Mouse (Mus musculus): Measurements from ENCODE around the gene Trio. TPM values are rescaled to one million over a fixed set of nuclear protein-coding genes. Genes with fewer than 3 reads are reported as not detected.

Gene Trio
- polyA plus RNA-seq, 1 experiment from 2014 or later, result 15.9 TPM

- ATAC-seq, result no peak
- no peaks in the 10 kb centered on the region for H3K36me3 ChIP-seq
- no peaks in the 10 kb centered on the region for H3K27me3 ChIP-seq (replicated peaks)
- 87% methylated on average over 5 of the region's 5 CpGs for WGBS
- H3K4me2 ChIP-seq (replicated peaks), result no peak overlapping the region
- H3K27ac ChIP-seq, result no peak overlapping the region
- no peaks in the 10 kb centered on the region for H3K9me3 ChIP-seq
- H3K9ac ChIP-seq, result no peak overlapping the region
- no peak overlapping the region for H3K4me3 ChIP-seq (replicated peaks)
- H3K4me1 ChIP-seq (replicated peaks), result peaks cover 3% of the 10 kb centered on the region; the same call in 1 of the 2 replicates
Measured at GRCm38 (mm10) chr15:27954356-27954755, 71.3 kb downstream of the Trio start.

GRCm38 (mm10) chr15:27953570-27953969 lies 72.1 kb downstream of the Trio start:
- Histone ChIP-seq H3K36me3 (no peaks in the 10 kb centered on the region), H3K9ac (no peak overlapping the region), H3K27ac (no peak overlapping the region), H3K27me3 (replicated peaks) (no peaks in the 10 kb centered on the region), H3K4me1 (replicated peaks) (peaks cover 3% of the 10 kb centered on the region; the same call in 1 of the 2 replicates), H3K4me3 (replicated peaks) (no peak overlapping the region), H3K9me3 (no peaks in the 10 kb centered on the region), H3K4me2 (replicated peaks) (no peak overlapping the region)
- 70% methylated on average over 3 of the region's 3 CpGs for WGBS
- no peak for ATAC-seq

GRCm38 (mm10) chr15:27951195-27951594 lies 74.5 kb downstream of the Trio start:
- Histone ChIP-seq H3K9ac (no peak overlapping the region), H3K27ac (no peak overlapping the region), H3K36me3 (no peaks in the 10 kb centered on the region), H3K4me3 (replicated peaks) (no peak overlapping the region), H3K9me3 (no peaks in the 10 kb centered on the region), H3K27me3 (replicated peaks) (no peaks in the 10 kb centered on the region), H3K4me2 (replicated peaks) (no peak overlapping the region), H3K4me1 (replicated peaks) (0 out of 2 replicates have a peak, but pooled peaks cover under 1% of the 10 kb centered on the region)
- no peak for ATAC-seq
- 88% methylated on average over 7 of the region's 7 CpGs for WGBS

DNA sequence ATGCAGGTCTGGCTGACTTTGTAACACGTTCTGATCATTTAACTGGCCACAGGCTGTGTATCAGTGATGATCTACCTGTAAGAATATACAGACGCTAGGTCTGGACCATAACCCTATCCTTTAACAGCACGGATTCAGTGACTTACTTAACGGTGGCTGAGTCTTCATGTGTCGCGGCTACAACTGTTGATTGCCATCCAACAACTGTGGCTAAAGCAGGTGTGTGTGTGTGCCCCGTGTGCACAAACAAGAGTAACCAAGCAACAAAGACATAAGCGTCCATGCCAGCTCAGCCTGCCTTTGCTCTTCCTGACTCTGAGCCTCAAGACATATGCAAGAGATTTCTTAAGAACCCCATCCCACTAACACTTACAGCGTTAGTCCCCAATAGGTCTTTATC lies 76.5 kb downstream of the Trio start:
- no peaks in the 10 kb centered on the region for H3K36me3 ChIP-seq
- 89% methylated on average over 9 of the region's 9 CpGs for WGBS
- H3K9ac ChIP-seq, result no peak overlapping the region
- H3K9me3 ChIP-seq, result no peaks in the 10 kb centered on the region
- H3K4me2 ChIP-seq (replicated peaks), result no peak overlapping the region
- no peaks in the 10 kb centered on the region for H3K4me1 ChIP-seq (replicated peaks)
- no peak overlapping the region for H3K4me3 ChIP-seq (replicated peaks)
- no peak for ATAC-seq
- no peak overlapping the region for H3K27ac ChIP-seq
- H3K27me3 ChIP-seq (replicated peaks), result no peaks in the 10 kb centered on the region

DNA sequence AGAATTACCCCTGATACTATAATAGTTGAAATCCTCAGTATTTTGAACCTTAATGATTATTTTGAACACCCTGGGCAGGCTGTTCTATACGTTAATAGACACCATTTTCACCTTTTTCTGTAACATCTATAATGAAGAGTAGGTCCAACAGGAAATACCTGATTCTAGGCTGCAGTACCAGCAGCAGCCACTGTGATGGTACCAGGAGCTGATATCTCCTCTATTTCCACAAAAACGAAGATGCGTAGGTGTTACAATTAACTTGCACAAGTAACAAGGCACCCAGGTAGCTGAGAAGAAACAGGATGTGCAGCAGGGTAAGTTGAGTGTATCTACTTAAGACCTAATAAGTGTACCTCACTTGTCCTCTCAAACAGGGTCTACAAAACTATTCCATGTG lies 77.8 kb downstream of the Trio start:
- Histone ChIP-seq H3K4me3 (replicated peaks) (no peak overlapping the region), H3K9me3 (no peaks in the 10 kb centered on the region), H3K4me1 (replicated peaks) (peaks cover 8% of the 10 kb centered on the region; the same call in 1 of the 2 replicates), H3K27ac (no peak overlapping the region), H3K4me2 (replicated peaks) (no peak overlapping the region), H3K36me3 (no peaks in the 10 kb centered on the region), H3K27me3 (replicated peaks) (no peaks in the 10 kb centered on the region), H3K9ac (no peak overlapping the region)
- WGBS, result 92% methylated on average over 3 of the region's 3 CpGs
- no peak for ATAC-seq

DNA sequence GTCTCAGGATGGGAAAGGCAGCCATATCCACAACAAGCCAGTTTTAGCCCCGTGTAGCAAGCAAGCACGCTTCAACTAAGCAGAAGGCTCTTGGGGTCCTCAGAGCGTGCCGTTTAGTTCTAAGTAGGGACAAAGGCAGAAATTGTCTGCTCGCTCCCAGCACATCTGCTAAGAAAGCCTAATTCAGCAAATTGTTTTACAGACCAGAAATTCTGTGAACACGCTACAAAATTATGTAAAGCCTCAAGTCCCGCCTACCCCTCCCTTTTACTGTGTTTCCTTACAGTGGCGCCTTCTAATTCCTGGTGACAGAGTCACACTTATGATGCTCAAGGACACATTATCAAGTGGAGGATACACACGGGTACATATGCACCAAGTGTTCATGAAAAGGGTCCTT lies 80.1 kb downstream of the Trio start:
- Histone ChIP-seq H3K4me1 (replicated peaks) (peaks cover 14% of the 10 kb centered on the region), H3K9me3 (no peaks in the 10 kb centered on the region), H3K36me3 (no peaks in the 10 kb centered on the region), H3K4me3 (replicated peaks) (no peak overlapping the region), H3K27ac (no peak overlapping the region), H3K9ac (no peak overlapping the region), H3K4me2 (replicated peaks) (no peak overlapping the region), H3K27me3 (replicated peaks) (no peaks in the 10 kb centered on the region)
- 67% methylated on average over 9 of the region's 9 CpGs for WGBS
- no peak for ATAC-seq

DNA sequence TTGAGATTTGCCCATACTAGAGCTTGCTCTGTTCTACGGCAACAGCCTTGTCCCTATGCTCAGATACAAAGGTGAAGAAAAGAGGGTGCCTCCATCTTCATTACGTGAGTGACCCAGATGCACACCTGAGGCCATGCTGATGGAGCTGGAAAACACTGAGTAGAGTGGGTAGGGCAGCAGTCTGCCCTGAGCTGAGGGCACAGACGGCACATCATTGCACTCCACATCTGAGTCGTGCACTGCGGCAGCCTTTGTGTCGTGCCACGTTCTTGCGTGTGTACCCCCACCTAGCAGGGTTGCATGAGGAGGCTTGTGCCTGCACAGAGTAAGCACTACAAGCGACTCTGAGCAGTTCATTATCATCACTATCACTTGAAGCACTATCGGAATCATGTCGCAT lies 80.8 kb downstream of the Trio start:
- H3K4me2 ChIP-seq (replicated peaks), result no peak overlapping the region
- WGBS, result 90% methylated on average over 11 of the region's 11 CpGs
- H3K9ac ChIP-seq, result no peak overlapping the region
- no peaks in the 10 kb centered on the region for H3K27me3 ChIP-seq (replicated peaks)
- H3K4me3 ChIP-seq (replicated peaks), result no peak overlapping the region
- no peaks in the 10 kb centered on the region for H3K36me3 ChIP-seq
- H3K9me3 ChIP-seq, result no peaks in the 10 kb centered on the region
- no peak overlapping the region for H3K27ac ChIP-seq
- peaks cover 14% of the 10 kb centered on the region for H3K4me1 ChIP-seq (replicated peaks)
- no peak for ATAC-seq

DNA sequence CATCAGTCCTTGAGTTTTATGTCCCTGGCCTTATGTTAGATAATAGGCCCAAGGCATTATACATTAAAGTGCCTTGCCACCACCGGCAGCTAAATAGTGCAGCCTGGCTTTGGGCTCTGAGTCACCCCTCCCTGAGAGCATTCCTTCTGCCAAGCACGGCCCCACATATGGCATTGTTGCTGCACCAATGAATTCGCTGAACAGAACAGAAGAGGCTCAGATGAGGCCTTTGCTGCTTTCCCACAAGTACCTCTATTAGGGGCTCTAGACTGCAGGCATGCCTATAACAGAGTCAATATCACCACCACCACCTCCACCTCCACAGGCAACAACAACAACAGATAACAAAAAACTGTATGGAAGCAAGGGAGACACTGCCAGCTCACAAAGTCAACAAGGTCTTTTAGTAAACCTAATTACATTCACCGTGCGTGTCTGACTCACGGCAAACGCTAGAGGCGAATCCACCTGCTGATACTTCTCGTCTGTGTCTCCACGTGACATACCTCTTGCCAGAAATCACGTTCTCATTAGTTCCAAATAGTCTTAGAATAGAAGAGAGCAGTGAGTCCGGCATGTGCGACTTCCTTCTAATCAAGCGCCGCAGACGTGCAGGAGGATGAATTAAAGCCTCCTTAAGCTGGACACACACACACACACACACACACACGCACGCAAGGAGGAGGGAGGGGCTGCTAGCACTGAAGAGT lies 82.0 kb downstream of the Trio start:
- H3K36me3 ChIP-seq, result no peaks in the 10 kb centered on the region
- H3K9me3 ChIP-seq, result no peaks in the 10 kb centered on the region
- WGBS, result 59% methylated on average over 18 of the region's 18 CpGs
- no peak overlapping the region for H3K4me2 ChIP-seq (replicated peaks)
- H3K4me3 ChIP-seq (replicated peaks), result no peak overlapping the region
- no peaks in the 10 kb centered on the region for H3K27me3 ChIP-seq (replicated peaks)
- no peak overlapping the region for H3K27ac ChIP-seq
- peaks cover 17% of the 10 kb centered on the region for H3K4me1 ChIP-seq (replicated peaks)
- no peak overlapping the region for H3K9ac ChIP-seq
- ATAC-seq, result peak; percentile 65

DNA sequence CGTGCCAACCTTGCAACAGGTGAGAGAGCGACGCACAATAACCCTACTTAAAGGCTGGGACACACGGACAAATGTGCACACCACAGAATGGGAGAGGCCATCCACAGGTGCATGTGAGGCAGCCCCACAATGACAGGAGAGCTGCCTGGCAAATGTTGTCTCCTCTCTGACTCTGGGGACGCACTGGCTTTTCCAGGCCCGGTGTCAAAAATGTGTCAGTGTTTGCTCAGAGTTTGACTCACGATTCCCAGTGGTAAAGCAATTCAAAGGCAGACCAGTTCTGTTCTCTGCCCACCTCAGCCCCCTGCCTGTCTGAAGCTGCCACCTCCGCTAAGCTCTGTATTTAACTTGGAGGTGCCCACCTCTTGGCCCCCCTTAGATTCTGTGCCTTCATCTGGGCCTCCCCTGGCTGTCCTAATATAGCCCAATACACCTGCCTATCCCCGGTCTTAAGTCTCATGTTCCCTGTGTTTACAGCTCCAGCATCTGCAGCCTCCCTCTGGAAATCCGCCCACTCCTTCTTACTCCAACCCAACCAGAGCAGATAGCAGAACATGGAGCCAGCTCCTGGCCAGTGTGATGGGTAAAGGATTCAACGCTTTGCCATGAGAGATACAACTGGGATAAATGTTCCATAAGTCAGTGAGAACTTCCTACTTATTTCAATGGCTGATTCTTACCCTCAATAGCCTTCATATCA lies 83.3 kb downstream of the Trio start:
- no peak for ATAC-seq
- no peak overlapping the region for H3K9ac ChIP-seq
- H3K27ac ChIP-seq, result no peak overlapping the region
- no peaks in the 10 kb centered on the region for H3K27me3 ChIP-seq (replicated peaks)
- H3K4me1 ChIP-seq (replicated peaks), result peaks cover 30% of the 10 kb centered on the region
- 70% methylated on average over 11 of the region's 11 CpGs for WGBS
- no peak overlapping the region for H3K4me2 ChIP-seq (replicated peaks)
- H3K4me3 ChIP-seq (replicated peaks), result no peak overlapping the region
- no peaks in the 10 kb centered on the region for H3K9me3 ChIP-seq
- H3K36me3 ChIP-seq, result no peaks in the 10 kb centered on the region

DNA sequence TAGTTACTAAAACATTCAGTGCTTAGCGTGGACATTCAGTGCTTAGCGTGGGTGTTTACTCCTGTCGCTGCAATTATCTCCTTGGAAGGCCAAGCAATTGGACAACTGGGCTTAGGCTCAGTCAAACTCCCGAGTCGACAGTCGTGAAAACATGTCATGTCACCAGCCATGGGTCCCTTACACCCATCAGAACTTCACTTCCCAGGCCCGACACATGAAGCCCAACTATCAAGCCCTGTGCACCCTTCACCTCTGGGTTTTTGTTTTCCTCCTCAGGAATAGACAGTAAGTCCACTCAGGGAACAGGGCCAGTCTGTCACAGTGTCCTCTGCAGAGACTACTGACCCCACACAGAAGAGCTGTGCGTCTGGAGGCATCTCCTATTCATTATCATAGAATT lies 84.2 kb downstream of the Trio start:
- Histone ChIP-seq H3K36me3 (no peaks in the 10 kb centered on the region), H3K4me3 (replicated peaks) (no peak overlapping the region), H3K9ac (no peak overlapping the region), H3K4me1 (replicated peaks) (peaks cover 38% of the 10 kb centered on the region), H3K9me3 (no peaks in the 10 kb centered on the region), H3K27me3 (replicated peaks) (no peaks in the 10 kb centered on the region), H3K27ac (no peak overlapping the region), H3K4me2 (replicated peaks) (no peak overlapping the region)
- 74% methylated on average over 8 of the region's 8 CpGs for WGBS
- no peak for ATAC-seq

GRCm38 (mm10) chr15:27941020-27941419 lies 84.6 kb downstream of the Trio start:
- no peaks in the 10 kb centered on the region for H3K36me3 ChIP-seq
- peaks cover 39% of the 10 kb centered on the region for H3K4me1 ChIP-seq (replicated peaks)
- H3K4me3 ChIP-seq (replicated peaks), result no peak overlapping the region
- no peaks in the 10 kb centered on the region for H3K27me3 ChIP-seq (replicated peaks)
- ATAC-seq, result no peak
- no peaks in the 10 kb centered on the region for H3K9me3 ChIP-seq
- no peak overlapping the region for H3K4me2 ChIP-seq (replicated peaks)
- 57% methylated on average over 8 of the region's 8 CpGs for WGBS
- H3K27ac ChIP-seq, result no peak overlapping the region
- H3K9ac ChIP-seq, result no peak overlapping the region

DNA sequence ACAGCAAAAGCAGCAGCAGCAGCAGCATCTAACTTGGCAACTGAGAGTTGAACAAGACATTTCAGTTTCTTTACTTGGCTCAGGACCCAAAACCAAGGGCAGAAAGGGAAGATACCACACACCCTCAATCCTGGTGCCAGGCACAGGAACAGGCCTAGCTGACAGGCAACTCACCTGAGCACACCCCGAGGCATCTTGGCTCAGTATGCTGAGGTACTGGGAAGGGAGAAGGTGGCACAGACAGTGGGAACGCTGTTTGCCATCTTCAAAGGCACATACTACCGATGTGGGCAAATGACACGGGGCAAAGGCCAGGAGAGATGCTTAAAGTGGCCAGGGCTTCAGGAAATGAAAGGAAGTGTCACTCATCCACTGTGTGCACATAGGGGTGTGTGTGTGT lies 85.6 kb downstream of the Trio start:
- no peaks in the 10 kb centered on the region for H3K9me3 ChIP-seq
- peaks cover 39% of the 10 kb centered on the region for H3K4me1 ChIP-seq (replicated peaks)
- no peaks in the 10 kb centered on the region for H3K27me3 ChIP-seq (replicated peaks)
- H3K4me3 ChIP-seq (replicated peaks), result no peak overlapping the region
- ATAC-seq, result no peak
- 73% methylated on average over 4 of the region's 4 CpGs for WGBS
- no peaks in the 10 kb centered on the region for H3K36me3 ChIP-seq
- no peak overlapping the region for H3K9ac ChIP-seq
- H3K27ac ChIP-seq, result no peak overlapping the region
- no peak overlapping the region for H3K4me2 ChIP-seq (replicated peaks)

- WGBS, result 68% methylated on average over 6 of the region's 6 CpGs
- H3K27me3 ChIP-seq (replicated peaks), result no peaks in the 10 kb centered on the region
- H3K4me3 ChIP-seq (replicated peaks), result no peak overlapping the region
- peaks cover 36% of the 10 kb centered on the region for H3K4me1 ChIP-seq (replicated peaks)
- no peaks in the 10 kb centered on the region for H3K9me3 ChIP-seq
- H3K27ac ChIP-seq, result no peak overlapping the region
- no peak overlapping the region for H3K4me2 ChIP-seq (replicated peaks)
- H3K9ac ChIP-seq, result no peak overlapping the region
- ATAC-seq, result no peak
- H3K36me3 ChIP-seq, result no peaks in the 10 kb centered on the region
Measured at GRCm38 (mm10) chr15:27938886-27939285, 86.8 kb downstream of the Trio start.
